Comparison of ENCODE assay signal across 1 mouse cellular context in the genomic region with DNA sequence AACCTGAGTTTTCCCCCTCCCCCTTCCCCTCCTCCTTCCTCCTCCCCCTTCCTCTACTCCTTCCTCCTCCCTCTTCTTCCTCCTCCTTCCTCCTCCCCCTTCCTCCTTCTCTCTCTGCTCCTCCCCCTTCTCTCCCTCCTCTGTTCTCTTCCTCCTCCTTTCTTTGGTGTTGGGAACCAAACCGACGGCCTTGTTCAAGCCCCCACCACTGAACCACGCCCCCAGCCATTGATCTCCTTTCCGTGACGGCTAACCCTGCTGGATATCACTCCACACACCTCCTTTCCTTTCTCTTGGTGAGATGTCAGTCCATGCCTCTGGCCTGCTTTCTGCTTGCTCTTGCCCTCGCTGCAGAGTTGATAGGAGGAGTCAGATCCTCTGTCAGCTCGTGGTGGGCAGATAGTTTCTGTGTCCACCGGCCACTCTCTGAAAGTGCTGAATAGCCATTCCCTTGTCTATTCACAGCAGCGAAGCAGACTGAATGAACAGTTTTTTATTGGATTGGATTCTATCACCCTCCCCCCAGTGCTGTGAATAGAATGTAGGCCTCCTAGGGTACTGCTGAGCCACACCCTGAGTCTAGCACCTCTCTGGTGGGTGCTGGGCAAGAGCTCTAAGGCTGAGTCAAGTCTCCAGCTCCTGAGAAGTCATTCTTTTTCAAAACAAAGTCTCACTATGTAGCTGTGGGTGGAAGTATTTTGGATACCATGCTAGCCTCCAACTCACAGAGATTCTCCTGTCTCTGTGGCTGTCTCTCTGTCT.
TF ChIP-seq lines count a peak whose summit lies in the region.

Gene Tmem40 (minus strand): TSS at position 416 of the 762 bp plus-strand sequence.

TF ChIP-seq in MEL, 35 proteins besides CTCF, POLR2A, EP300 and RAD21 (continued from another document):
- peak; percentile 41; the same call in 1 of the 2 replicates for TF ChIP-seq ELF1 (IDR thresholded peaks at IDR 0.05; ENCODE audit: low read depth, low read length)
